Mouse (Mus musculus) right cerebral cortex, postnatal 36 days (tissue): ENCODE measurements at regions not wholly inside any gene's neighbourhood (a gene's known extent, or its start where the extent isn't known, plus 50 kb on each side); places are given as distances from the start of the nearest gene placed in this dataset.
A peak's percentile ranks its signal among the peaks of the same experiment; 100 is the strongest.

Experiments
- DNase-seq, 2 experiments: peaks; one replicate each; pipeline ENCODE4 v3.0.0; 2022; ENCODE audit warnings: low spot score in 2 of 2, mixed read lengths in 1 of 2

GRCm38 (mm10) chr4:87501791-87502190 is 271.5 kb upstream of the Slc24a2 start:
- no peak for DNase-seq

GRCm38 (mm10) chr4:87500441-87500840 is 270.2 kb upstream of the Slc24a2 start:
- no peak for DNase-seq

GRCm38 (mm10) chr4:87487798-87488197 is 257.5 kb upstream of the Slc24a2 start:
- DNase-seq: no peak

- no peak for DNase-seq
Measured at GRCm38 (mm10) chr4:87475537-87475936, 245.3 kb upstream of the Slc24a2 start.

- DNase-seq: no peak
Measured at GRCm38 (mm10) chr4:87473331-87474039, 243.2 kb upstream of the Slc24a2 start.

GRCm38 (mm10) chr4:87472787-87473186 is 242.5 kb upstream of the Slc24a2 start:
- DNase-seq: no peak

- no peak for DNase-seq
Measured at GRCm38 (mm10) chr4:87471385-87471784, 241.1 kb upstream of the Slc24a2 start.

GRCm38 (mm10) chr4:87467600-87467999 is 237.3 kb upstream of the Slc24a2 start:
- DNase-seq: no peak

- no peak for DNase-seq
Measured at GRCm38 (mm10) chr4:87467018-87467417, 236.7 kb upstream of the Slc24a2 start.

- peak in 1 of 2 experiments; percentile 4 for DNase-seq
Measured at GRCm38 (mm10) chr4:87461181-87461912, 231.1 kb upstream of the Slc24a2 start.

- no peak for DNase-seq
Measured at GRCm38 (mm10) chr4:87455863-87456578, 225.7 kb upstream of the Slc24a2 start.

GRCm38 (mm10) chr4:87452122-87452521 is 221.8 kb upstream of the Slc24a2 start:
- DNase-seq: no peak

GRCm38 (mm10) chr4:87451251-87451650 is 221.0 kb upstream of the Slc24a2 start:
- DNase-seq: no peak

GRCm38 (mm10) chr4:87448338-87448737 is 218.1 kb upstream of the Slc24a2 start:
- DNase-seq: no peak

GRCm38 (mm10) chr4:87446856-87447255 is 216.6 kb upstream of the Slc24a2 start:
- DNase-seq: no peak

GRCm38 (mm10) chr4:87434136-87434535 is 203.9 kb upstream of the Slc24a2 start:
- DNase-seq: no peak

- no peak for DNase-seq
Measured at GRCm38 (mm10) chr4:87428374-87428773, 198.1 kb upstream of the Slc24a2 start.

- DNase-seq: no peak
Measured at GRCm38 (mm10) chr4:87424066-87424465, 193.8 kb upstream of the Slc24a2 start.

GRCm38 (mm10) chr4:87422588-87422987 is 192.3 kb upstream of the Slc24a2 start:
- no peak for DNase-seq

GRCm38 (mm10) chr4:87403354-87403753 is 173.1 kb upstream of the Slc24a2 start:
- no peak for DNase-seq

GRCm38 (mm10) chr4:87402173-87402556 is 171.9 kb upstream of the Slc24a2 start:
- DNase-seq: no peak

- DNase-seq: peak in 1 of 2 experiments; percentile 52
Measured at GRCm38 (mm10) chr4:87401316-87402172, 171.3 kb upstream of the Slc24a2 start.
